Mouse (Mus musculus) layer of hippocampus, adult 6 months (tissue): ENCODE results near the gene C130026I21Rik. TPM values are rescaled to one million over a fixed set of nuclear protein-coding genes. Genes with fewer than 3 reads are reported as not detected.

ENCODE experiments used
- long read RNA-seq, 2 experiments: library from polyadenylated mRNA; unstranded; transcript quantifications; one replicate each; pipeline ENCODE4 v2.0.0; 2019 to 2020
- microRNA-seq: library from miRNA; unstranded; fragments of <30 nt; microRNA quantifications from one replicate; pipeline ENCODE4 v1.2.0, GENCODE M21; 2020
- polyA plus RNA-seq: library from polyadenylated mRNA; unstranded; fragments of <200 nt; fragmentation: Nextera tagmentation; gene quantifications from 2 replicates; pipeline ENCODE4 v1.2.3, GENCODE M21; 2021

Gene C130026I21Rik
- polyA plus RNA-seq, result not detected in 2 replicates
- long read RNA-seq, experiment 1, result 0 reads
- long read RNA-seq, experiment 2, result 0 reads

GRCm38 (mm10) chr1:85270466-85270865, at the start of gene C130026I21Rik:
TSS of gene C130026I21Rik (minus strand) at chr1:85270566.

DNA sequence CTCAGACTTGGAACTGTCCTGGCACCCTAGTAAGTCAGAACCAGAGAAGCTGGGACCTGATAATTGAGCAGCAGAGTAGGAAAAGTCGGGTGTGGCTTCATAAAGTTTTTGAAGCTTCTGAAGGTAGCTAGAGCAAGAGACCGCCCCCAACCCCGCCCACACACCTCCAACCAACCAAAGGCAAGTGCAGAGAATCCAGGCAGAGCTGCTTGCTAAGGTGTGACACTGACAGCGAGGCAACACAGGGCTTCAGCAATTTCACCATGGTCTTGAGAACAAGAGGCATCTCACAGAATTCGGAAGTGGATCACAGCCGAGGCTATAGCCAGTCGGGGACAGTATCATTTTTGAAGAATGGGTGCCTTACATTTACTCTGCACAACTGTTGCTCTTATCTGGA, 160.6 kb downstream of the C130026I21Rik start, which contains the start of gene A530032D15Rik:
A530032D15Rik (minus strand) TSS at position 101 of the 400 bp plus-strand sequence.

DNA sequence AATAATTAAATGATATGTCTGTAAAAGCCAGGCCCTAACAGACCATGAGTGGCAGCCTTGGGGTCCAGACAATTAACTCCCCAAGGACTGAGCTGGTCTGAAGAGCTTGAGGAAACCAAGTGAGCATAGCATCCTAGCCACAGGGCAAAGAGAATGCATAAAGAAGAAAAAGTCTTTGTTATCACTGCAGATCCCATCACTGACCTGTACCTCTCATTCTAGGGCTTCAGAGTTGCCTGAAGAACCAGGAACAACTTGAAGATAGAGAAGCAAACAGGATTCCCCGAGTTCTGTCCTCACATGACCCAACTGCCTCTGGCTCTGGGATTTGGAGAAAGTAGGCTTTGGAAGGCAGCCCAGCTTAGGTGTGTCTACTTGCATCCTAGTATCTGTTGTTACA, 170.5 kb downstream of the C130026I21Rik start, which contains the start of gene Gm10553:
Gm10553 (plus strand) TSS at position 301 of the 400 bp plus-strand sequence.

Small RNA genes lying within 50 kb of the gene (microRNA-seq; reads per million reads assigned to microRNA genes)
- not detected for gene Gm27907

Other genes with a start within 250 kb of the C130026I21Rik start
- gene Gm10553, start 170.4 kb downstream of the C130026I21Rik start, polyA plus RNA-seq, result not detected in 2 replicates
- gene A530032D15Rik, start 160.7 kb downstream of the C130026I21Rik start, polyA plus RNA-seq, result not detected in 2 replicates